Mouse (Mus musculus) brown adipose tissue, adult 24 weeks (tissue): ENCODE measurements around the gene Fxn. TPM values are rescaled to one million over a fixed set of nuclear protein-coding genes. Genes with fewer than 3 reads are reported as not detected.

Source experiments
- H3K27ac ChIP-seq: fragments of 200-500 bp; replicated peaks from 2 replicates; pipeline ENCODE4 v1.5.1; 2012; ENCODE audit warnings: low read depth, mild to moderate bottlenecking, low read length
- H3K4me1 ChIP-seq: fragments of 200-500 bp; 2 replicates; pipeline ENCODE4 v1.6.1; 2012; ENCODE audit warnings: low read length, mixed read lengths; ENCODE audit not compliant: control insufficient read depth, insufficient read depth, insufficient read length
- H3K4me3 ChIP-seq: fragments of 200-500 bp; 2 replicates; pipeline ENCODE4 v1.5.1; 2012; ENCODE audit warnings: low read depth, mild to moderate bottlenecking, low read length, moderate library complexity; ENCODE audit not compliant: insufficient read depth
- polyA plus RNA-seq: library from polyadenylated mRNA; stranded (reverse); fragments of >200 nt; gene quantifications from 2 replicates; pipeline ENCODE4 v1.2.4, GENCODE M21; 2012; ENCODE audit not compliant: missing spikeins, insufficient read depth, insufficient read length

Fxn gene
- polyA plus RNA-seq, 1 experiment = 37.2 TPM

DNA sequence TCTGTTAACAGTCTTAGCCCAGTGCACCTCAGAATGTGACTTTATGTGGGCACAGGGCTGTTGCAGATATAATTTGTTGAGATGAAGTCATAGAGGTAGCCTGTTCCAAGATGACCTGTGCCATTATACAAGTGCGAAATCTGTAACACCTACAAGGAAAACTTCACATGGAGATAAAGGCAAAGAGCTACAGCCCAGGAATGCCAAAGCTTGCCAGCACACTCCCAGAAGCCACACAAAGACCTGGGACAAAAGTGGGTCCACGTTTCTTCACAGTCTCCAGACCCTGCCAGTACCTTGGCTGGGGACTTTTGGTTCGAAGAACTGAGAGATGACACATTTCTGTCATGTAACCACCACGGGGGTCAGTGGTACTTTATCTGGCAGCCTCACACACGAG, 31.6 kb upstream of the Fxn start:
- no peaks in the 10 kb centered on the region for H3K4me1 ChIP-seq
- H3K27ac ChIP-seq = no peak overlapping the region
- no peak overlapping the region for H3K4me3 ChIP-seq

DNA sequence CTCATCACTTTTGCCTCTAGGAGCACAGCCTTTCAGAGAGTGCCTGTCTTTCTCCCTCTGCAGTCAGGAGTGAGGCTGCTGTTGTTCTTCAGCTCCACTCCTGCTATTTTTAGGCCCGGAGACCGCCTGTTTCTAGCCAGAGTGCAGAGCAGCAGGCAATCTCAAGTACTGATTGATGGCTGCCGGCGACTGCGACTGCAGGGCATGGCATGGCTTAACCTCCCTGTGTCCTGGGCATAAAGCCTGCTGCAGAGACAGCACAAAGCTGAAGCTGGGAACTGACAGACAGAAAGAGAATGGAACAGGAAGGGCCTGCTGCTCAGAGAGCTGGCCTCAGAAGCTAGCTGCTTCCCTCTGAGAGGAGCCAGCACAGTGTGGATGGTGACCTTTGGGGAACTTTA, 27.9 kb upstream of the Fxn start:
- Histone ChIP-seq H3K4me3 (no peak overlapping the region), H3K4me1 (no peaks in the 10 kb centered on the region), H3K27ac (no peak overlapping the region)

DNA sequence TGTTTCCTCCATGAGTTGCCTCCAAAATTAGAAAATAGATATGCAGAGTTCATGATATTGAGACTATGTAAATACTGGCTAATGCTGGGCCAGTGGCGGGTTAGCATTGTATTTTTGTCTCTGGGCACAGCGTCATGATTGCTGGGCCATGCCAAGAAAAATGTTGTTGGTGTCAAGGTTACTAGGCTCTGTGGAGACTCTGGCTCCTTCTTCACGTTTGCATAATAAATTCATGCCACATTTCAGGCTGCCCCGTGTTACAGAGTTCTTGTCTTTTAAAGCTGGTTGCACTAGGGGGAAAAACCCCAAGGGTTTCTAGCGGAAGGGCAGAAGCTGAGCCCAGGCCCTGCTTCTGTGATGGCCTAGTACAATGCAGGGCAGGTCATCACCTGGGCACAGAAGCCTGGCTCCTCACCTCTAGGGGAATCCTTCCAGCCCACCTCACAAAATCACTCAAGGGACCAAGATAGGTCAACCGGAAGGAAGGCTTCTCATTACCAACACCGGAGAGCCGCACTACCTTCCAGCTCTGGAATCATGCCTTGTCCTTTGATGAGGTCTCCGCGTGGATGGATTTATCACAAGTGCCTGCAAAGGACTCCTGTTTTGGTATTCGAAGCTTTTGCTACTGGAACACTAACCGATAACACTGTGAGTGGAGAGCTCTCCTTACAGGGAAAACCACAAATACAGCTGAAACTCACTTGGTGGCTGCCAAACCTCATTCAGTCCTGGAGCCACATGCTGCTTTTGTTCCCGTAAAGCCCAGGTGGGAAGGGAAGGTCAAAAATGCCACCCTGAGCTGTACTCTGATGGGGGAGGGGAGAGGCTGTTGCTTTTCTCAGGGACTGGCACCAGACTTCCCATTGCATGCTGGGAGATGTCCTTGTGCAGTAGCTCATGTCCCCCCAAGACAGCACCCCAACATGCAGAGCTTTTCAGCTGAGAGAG, 27.1 kb upstream of the Fxn start:
- Histone ChIP-seq H3K4me1 (no peaks in the 10 kb centered on the region), H3K27ac (no peak overlapping the region), H3K4me3 (no peak overlapping the region)

DNA sequence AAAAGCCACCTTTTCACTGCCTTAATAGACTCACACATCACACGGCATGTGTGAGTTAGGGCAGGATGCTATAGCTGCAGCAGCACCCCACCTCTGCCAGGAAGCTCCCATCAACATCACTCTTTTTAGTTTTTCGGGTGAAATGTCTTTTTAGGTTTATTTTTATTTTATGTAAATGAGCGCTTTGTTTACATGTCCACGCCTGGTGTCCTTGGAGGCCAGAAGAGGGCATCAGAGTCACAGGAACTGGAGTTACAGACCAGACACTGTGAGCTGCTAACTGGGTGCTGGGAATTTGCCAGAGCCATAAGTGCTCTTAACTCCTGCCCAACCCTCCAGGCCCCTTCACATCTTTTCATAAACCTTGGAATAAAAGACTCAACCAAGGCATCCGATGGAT, 25.9 kb upstream of the Fxn start:
- Histone ChIP-seq H3K4me3 (no peak overlapping the region), H3K27ac (no peak overlapping the region), H3K4me1 (no peaks in the 10 kb centered on the region)

DNA sequence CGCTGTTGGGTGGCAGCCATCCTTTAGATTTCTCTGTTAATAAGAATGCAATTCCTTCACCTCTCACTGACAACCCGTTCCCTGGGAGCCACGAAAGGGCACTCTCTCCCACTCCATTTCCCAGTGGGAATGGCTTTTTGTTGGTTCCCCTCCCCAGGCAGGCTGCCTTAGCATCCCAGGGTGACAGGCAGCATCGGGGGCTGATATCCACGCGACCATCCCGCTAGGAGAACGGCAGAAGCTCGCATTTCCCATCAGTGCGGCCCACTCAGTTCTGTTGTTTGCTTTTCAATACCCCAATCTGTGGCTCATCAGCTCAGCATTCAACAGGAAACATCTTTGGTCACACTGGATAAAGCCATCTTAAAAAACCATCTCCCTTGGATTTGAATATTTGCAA, 21.8 kb upstream of the Fxn start:
- Histone ChIP-seq H3K4me3 (no peak overlapping the region), H3K27ac (no peak overlapping the region), H3K4me1 (no peaks in the 10 kb centered on the region)

DNA sequence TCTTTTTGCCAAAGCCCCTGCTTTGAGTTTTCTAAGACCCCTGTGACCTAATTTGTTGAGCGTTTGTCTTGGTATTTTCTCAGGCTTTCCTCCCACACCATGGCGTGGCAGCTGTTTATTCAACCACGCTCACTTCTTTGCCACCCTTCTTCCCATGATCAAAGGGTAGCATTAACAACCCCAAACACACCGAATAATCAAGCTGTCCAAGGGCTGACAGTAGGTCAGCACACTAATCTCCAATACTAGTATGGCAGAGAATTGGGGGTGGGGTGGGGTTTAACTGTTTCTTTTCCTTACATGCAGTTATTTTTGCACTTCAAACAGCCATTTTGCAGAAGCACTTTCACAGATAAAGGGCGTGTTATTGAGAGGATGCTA, 21.4 kb upstream of the Fxn start:
- H3K27ac ChIP-seq = no peak overlapping the region
- H3K4me1 ChIP-seq = no peaks in the 10 kb centered on the region
- no peak overlapping the region for H3K4me3 ChIP-seq

DNA sequence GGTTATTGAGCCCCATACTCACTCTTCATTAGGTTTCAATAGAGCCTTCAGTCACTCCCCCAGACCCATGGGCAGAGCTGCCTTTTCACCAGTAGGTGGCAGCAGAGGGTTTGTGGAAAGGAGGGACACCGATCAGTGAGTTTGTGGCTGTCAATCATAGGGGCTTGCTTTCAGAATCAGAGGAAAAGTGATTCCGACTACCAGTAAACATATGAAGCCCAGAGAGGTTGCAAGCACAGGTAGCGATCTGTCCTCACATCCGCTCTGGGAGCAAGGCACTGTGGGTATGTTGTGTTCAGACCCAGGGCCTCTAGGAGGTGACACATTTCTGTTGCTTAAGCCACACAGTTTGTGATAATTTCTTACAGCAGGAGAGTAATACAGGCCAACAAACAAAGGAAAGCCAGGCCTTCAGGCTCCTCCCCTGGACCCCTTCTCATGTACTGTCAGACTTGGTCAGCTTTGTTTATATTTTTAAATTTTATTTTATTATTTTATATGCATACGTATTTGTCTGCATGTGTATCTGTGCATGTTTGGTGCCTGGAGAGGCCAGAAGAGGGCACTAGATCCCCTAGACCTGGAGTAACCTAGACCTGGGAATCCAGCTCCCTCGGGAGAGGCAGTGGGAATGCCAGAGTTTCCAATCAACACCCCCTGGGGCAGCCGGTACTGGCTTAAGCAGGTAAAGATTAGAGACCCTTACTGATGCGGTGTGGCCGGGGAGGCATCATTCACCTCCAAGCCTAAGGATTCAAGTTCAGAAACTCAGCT, 20.8 kb upstream of the Fxn start:
- Histone ChIP-seq H3K27ac (no peak overlapping the region), H3K4me3 (peak overlapping the region; percentile 41), H3K4me1 (no peaks in the 10 kb centered on the region)

DNA sequence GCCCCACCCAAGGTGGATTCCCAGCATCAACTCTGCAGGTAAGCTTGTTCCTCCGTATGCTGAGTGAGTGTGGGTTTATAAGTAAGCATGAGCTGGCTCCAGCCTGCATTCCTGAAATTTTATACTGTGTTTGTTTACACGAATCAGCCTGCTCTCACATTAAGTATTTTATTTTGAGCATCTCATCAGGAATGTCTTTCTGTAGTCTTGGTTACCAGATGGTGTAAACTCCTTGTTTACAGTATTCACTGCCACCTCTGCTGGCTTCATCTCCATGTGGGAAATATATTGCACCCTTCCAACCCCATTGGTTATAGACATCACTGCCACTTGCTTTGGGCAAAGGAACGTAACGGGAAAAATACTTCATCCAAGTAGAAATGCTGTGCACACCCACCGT, 13.1 kb upstream of the Fxn start:
- Histone ChIP-seq H3K27ac (no peak overlapping the region), H3K4me1 (no peaks in the 10 kb centered on the region), H3K4me3 (no peak overlapping the region)

DNA sequence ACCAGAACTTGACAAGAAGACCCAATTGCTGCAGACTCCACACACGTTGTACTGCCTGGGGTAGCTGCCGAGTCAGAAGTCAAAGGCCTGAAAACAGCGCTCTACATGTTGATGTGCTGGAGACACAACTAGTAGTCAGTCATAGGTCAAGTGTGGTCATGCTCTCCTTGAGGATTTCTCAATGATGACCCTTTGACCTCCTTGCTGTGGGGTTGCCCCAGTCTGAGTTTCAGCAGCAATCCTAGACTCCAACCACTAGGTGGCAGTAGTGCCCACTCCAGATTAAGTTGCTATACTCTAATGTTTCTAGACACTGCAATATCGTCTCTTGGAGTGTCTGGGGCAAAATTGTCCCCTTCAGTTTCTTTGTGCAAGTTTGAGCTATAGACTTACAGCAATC, 3.8 kb upstream of the Fxn start:
- H3K27ac ChIP-seq = no peak overlapping the region
- H3K4me3 ChIP-seq = no peak overlapping the region

DNA sequence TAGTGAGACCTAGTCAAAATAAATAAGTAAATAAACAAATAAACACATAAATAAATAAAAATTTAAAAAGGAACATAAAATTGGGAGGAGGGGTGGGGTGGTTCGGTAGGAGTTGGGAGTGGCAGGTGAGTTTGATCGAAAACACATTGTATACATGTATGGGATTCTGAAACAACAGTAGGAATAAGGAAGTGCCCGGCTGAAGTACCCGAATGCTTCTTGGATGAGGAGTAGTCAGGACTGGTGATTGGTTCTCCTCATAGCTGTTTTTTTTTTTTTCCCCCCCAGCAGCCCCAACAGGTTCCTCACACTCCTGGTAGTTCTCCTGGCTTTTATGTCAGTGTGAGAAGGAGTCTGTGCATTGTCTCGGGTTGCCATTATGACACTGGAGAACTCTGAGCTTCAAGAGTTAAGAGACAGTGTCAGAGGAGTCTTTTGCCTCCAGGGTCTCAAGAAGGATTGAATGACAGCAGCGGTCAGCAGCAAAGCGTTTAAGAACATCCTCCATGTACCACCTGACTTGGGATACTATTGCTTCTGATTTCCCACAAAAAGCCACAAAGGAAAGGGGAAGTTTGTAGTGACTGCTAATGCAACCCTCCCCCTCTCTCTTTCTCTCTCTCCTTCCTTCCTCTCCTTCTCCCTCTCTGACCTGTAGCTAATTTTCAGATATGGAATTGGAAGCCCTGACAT, 1.0 kb upstream of the Fxn start:
- no peaks in the 10 kb centered on the region for H3K4me1 ChIP-seq
- no peak overlapping the region for H3K27ac ChIP-seq
- H3K4me3 ChIP-seq = no peak overlapping the region

More for the DNA sequence above, 3.8 kb upstream of the Fxn start:
- no peaks in the 10 kb centered on the region for H3K4me1 ChIP-seq

DNA sequence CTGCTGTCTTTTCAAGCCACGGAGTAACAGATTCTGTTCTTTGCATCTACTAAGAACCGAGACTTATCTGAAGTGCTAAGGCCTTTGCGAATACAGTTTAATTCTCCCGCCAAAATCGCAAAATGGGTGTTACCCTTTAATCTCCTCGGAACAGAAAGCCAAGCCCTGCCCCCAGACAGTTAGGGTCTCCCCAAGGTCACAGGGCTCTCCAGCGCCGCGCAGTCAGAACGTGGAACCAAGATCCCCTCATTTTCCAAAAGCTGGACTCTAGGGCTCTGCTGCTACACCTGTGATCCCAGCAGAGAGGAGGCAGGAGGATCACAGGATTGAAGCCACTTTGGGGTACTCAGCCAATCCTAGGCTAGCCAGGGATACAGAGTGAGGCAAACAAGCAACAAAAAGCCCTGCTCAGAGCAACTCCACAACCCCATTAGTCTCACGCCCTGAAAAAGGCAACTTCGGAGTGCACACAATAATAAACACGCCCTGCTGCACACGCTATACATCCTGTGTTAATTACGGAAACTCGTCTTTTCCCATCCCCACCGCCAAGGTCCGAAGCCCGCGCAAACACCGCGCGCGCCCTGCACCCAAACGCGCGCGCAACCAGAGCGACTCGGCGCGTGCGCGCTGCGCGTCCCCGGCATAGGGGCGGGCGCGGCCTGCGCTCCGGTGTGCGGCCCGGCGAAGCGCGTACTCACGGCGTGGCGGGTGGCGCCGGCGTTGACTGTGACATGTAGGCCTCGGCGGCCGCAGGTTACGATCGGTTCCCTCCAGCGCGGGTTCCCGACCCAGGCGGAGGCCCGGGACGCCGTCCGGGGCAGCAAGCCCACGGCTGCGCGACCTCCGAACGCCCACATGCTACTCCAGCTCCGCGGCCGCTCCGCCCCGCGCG, 452 bp downstream of the Fxn start:
- Histone ChIP-seq H3K4me3 (peak overlapping the region; percentile 79), H3K4me1 (no peaks in the 10 kb centered on the region), H3K27ac (peak overlapping the region; percentile 53)

DNA sequence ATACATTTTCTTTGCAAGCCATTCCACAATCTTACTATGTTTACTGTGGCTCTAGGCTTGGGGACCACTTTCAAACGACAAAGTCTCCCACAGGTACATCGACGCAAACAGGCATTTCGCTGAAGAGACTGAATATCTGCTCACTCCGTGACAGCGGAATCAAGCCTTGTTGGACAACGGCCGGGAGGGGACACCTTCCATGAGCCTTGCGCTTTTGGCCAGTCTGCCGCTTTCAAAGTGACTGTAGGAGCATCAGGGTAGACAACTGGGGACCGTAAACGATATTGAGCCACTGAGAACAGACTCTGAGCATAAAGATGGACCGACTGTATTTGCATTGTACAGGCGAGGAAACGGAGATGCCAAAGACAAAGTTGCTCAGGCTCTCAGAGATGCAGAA, 1.5 kb downstream of the Fxn start:
- H3K4me1 ChIP-seq = no peaks in the 10 kb centered on the region
- H3K4me3 ChIP-seq = no peak overlapping the region
- no peak overlapping the region for H3K27ac ChIP-seq

DNA sequence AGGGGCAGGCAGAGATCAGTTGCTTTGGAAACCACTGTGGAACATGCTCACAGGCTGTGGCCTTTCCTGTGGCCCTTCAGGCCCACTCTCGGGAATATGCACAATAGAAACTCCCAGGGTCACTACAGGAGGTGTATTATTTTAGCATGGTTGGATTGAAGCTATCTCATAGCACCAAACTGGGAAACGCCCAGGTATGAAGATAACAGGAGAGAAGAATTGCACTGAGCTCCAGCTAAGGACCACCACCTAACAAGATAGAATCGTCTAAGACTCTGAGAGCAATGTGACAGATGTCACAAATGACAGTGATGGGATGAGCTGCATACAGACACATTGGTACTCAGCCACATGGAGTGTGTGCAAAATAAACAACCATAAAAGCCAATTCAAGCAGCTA, 6.1 kb downstream of the Fxn start:
- H3K4me1 ChIP-seq = no peaks in the 10 kb centered on the region
- H3K27ac ChIP-seq = no peak overlapping the region

DNA sequence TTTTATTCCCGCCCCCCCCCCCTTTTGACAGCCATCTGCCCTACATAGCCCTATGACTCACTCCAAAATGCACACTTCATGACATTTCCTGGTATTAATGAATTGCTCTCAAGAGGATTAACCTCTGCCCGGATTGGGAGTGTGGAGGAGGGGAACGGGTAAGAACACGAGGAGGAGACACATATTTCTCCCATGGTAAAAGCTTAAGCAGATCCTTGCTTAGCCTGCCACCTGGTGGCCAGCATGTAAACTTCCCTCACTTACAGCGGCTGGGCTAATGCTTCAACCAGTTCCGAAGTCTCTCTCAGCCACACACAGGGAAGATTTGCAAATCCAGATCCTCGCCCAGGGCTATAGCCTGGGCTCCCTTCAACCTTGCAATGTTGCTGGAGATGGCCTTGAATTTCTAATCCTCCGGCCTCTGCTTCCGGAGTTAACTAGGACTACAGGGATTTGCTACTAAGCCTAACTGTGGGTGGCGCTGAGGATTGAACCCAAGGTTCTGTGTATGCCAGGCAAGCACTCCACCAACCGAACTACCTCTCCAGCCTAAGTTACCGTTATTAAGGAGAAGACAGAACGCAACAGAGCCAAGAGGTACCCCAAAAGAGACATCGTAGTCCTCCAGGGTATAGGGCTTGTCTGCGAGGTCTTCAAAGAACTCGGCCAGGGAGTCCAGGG, 8.5 kb downstream of the Fxn start:
- H3K27ac ChIP-seq = no peak overlapping the region
- H3K4me1 ChIP-seq = no peaks in the 10 kb centered on the region
- peak overlapping the region; percentile 22; the same call in 1 of the 2 replicates for H3K4me3 ChIP-seq

More for the DNA sequence above, 6.1 kb downstream of the Fxn start:
- no peak overlapping the region for H3K4me3 ChIP-seq
